Mouse (Mus musculus): ENCODE measurements around the gene H2al1b. TPM values are rescaled to one million over a fixed set of nuclear protein-coding genes. Genes with fewer than 3 reads are reported as not detected.

Gene H2al1b
- polyA plus RNA-seq, 1 experiment from 2014 or later = not detected

Other genes starting within 250 kb of the H2al1b start
- gene H2al1a, start 3.2 kb upstream of the H2al1b start, polyA plus RNA-seq (2015; fragmentation: Nextera tagmentation; extraction: Ambion mirVana) = not detected in 2 replicates
- not detected in 2 replicates for gene H2al1c, start 3.2 kb downstream of the H2al1b start, polyA plus RNA-seq (2015; fragmentation: Nextera tagmentation; extraction: Ambion mirVana)
- not detected in 2 replicates for gene H2al1d, start 6.4 kb downstream of the H2al1b start, polyA plus RNA-seq (2015; fragmentation: Nextera tagmentation; extraction: Ambion mirVana)
- not detected in 2 replicates for gene H2al1e, start 9.5 kb downstream of the H2al1b start, polyA plus RNA-seq (2015; fragmentation: Nextera tagmentation; extraction: Ambion mirVana)
- gene H2al1f, start 12.7 kb downstream of the H2al1b start, polyA plus RNA-seq (2015; fragmentation: Nextera tagmentation; extraction: Ambion mirVana) = not detected in 2 replicates
- not detected in 2 replicates for gene H2al1g, start 15.8 kb downstream of the H2al1b start, polyA plus RNA-seq (2015; fragmentation: Nextera tagmentation; extraction: Ambion mirVana)
- gene H2al1h, start 19.1 kb downstream of the H2al1b start, polyA plus RNA-seq (2015; fragmentation: Nextera tagmentation; extraction: Ambion mirVana) = not detected in 2 replicates
- gene H2al1i, start 22.2 kb downstream of the H2al1b start, polyA plus RNA-seq (2015; fragmentation: Nextera tagmentation; extraction: Ambion mirVana) = not detected in 2 replicates
- gene H2al1j, start 25.4 kb downstream of the H2al1b start, polyA plus RNA-seq (2015; fragmentation: Nextera tagmentation; extraction: Ambion mirVana) = not detected in 2 replicates

Data from neural tube, embryonic 15.5 days (tissue).